Mouse (Mus musculus) macrophage (primary cell): ENCODE measurements around the gene C8g. TPM values are rescaled to one million over a fixed set of nuclear protein-coding genes. Genes with fewer than 3 reads are reported as not detected.

ENCODE experiments used
- polyA plus RNA-seq: library from polyadenylated mRNA; stranded (reverse); fragments of 250-400 nt; gene quantifications from 3 replicates; pipeline ENCODE4 v1.2.4, GENCODE M21; 2018; ENCODE audit warnings: inconsistent platforms

C8g gene
- polyA plus RNA-seq, 1 experiment from 2014 or later, result 0.14 TPM

Other genes starting within 250 kb of the C8g start
- 5.9 to 17.1 TPM (median 12.4 TPM) in 3 replicates for gene Tmem203, start 246.3 kb downstream of the C8g start, polyA plus RNA-seq
- 6.1 to 7.8 TPM (median 6.6 TPM) in 3 replicates for gene Tprn, start 239.1 kb downstream of the C8g start, polyA plus RNA-seq
- 26.0 to 60.7 TPM (median 55.7 TPM) in 3 replicates for gene Ssna1, start 229.3 kb downstream of the C8g start, polyA plus RNA-seq
- 51.0 to 59.8 TPM (median 54.1 TPM) in 3 replicates for gene Anapc2, start 229.2 kb downstream of the C8g start, polyA plus RNA-seq
- not detected in 3 replicates for gene Tmem210, start 213.6 kb downstream of the C8g start, polyA plus RNA-seq
- gene Lrrc26, start 211.8 kb downstream of the C8g start, polyA plus RNA-seq, result not detected in 3 replicates
- not detected in 3 replicates for gene Grin1, start 182.5 kb downstream of the C8g start, polyA plus RNA-seq
- gene Man1b1, start 169.4 kb downstream of the C8g start, polyA plus RNA-seq, result 36.0 to 43.5 TPM (median 43.4 TPM) in 3 replicates
- gene Dpp7, start 145.4 kb downstream of the C8g start, polyA plus RNA-seq, result 101 to 192 TPM (median 107 TPM) in 3 replicates
- 55.8 to 128 TPM (median 119 TPM) in 3 replicates for gene Uap1l1, start 136.0 kb downstream of the C8g start, polyA plus RNA-seq
- gene Sapcd2, start 129.4 kb downstream of the C8g start, polyA plus RNA-seq, result 0.13 to 0.73 TPM in 2 of 3 replicates, not detected in the other
- 0.07 TPM in 1 of 3 replicates, not detected in the others for gene Entpd2, start 105.8 kb downstream of the C8g start, polyA plus RNA-seq
- gene Npdc1, start 102.4 kb downstream of the C8g start, polyA plus RNA-seq, result 1.2 to 2.9 TPM (median 2.5 TPM) in 3 replicates
- gene Fut7, start 78.5 kb downstream of the C8g start, polyA plus RNA-seq, result 1.3 to 2.4 TPM (median 2.2 TPM) in 3 replicates
- 9.5 to 19.7 TPM (median 13.5 TPM) in 3 replicates for gene Abca2, start 73.0 kb downstream of the C8g start, polyA plus RNA-seq
- not detected in 3 replicates for gene Clic3, start 44.9 kb downstream of the C8g start, polyA plus RNA-seq
- gene Paxx, start 40.6 kb downstream of the C8g start, polyA plus RNA-seq, result 6.0 to 12.9 TPM (median 6.4 TPM) in 3 replicates
- gene Ptgds, start 31.7 kb downstream of the C8g start, polyA plus RNA-seq, result not detected in 3 replicates
- gene Lcn12, start 7.8 kb downstream of the C8g start, polyA plus RNA-seq, result not detected in 3 replicates
- 21.9 to 35.3 TPM (median 28.7 TPM) in 3 replicates for gene Fbxw5, start 969 bp downstream of the C8g start, polyA plus RNA-seq
- 6.2 to 13.5 TPM (median 12.4 TPM) in 3 replicates for gene Traf2, start 45.2 kb upstream of the C8g start, polyA plus RNA-seq
- 258 to 279 TPM (median 262 TPM) in 3 replicates for gene Edf1, start 56.1 kb upstream of the C8g start, polyA plus RNA-seq
- 0.04 to 0.60 TPM (median 0.15 TPM) in 3 replicates for gene Mamdc4, start 73.1 kb upstream of the C8g start, polyA plus RNA-seq
- gene Phpt1, start 73.5 kb upstream of the C8g start, polyA plus RNA-seq, result 9.0 to 13.7 TPM (median 13.0 TPM) in 3 replicates
- gene Ajm1, start 80.0 kb upstream of the C8g start, polyA plus RNA-seq, result 0.07 to 0.50 TPM (median 0.26 TPM) in 3 replicates
- gene Rabl6, start 106.8 kb upstream of the C8g start, polyA plus RNA-seq, result 48.4 to 64.3 TPM (median 52.1 TPM) in 3 replicates
- gene Ccdc183, start 116.0 kb upstream of the C8g start, polyA plus RNA-seq, result not detected in 3 replicates
- 22.2 to 28.7 TPM (median 23.3 TPM) in 3 replicates for gene Tmem141, start 120.3 kb upstream of the C8g start, polyA plus RNA-seq
- 12.7 to 19.5 TPM (median 16.6 TPM) in 3 replicates for gene Fcna, start 126.3 kb upstream of the C8g start, polyA plus RNA-seq
- gene Lcn8, start 151.4 kb upstream of the C8g start, polyA plus RNA-seq, result not detected in 3 replicates
- not detected in 3 replicates for gene Lcn5, start 156.2 kb upstream of the C8g start, polyA plus RNA-seq
- not detected in 3 replicates for gene Lcn6, start 175.1 kb upstream of the C8g start, polyA plus RNA-seq
- not detected in 3 replicates for gene Lcn10, start 181.0 kb upstream of the C8g start, polyA plus RNA-seq
- not detected in 3 replicates for gene Obp2a, start 198.3 kb upstream of the C8g start, polyA plus RNA-seq
- gene Bmyc, start 205.0 kb upstream of the C8g start, polyA plus RNA-seq, result 8.6 to 19.6 TPM (median 15.7 TPM) in 3 replicates
- not detected in 3 replicates for gene Obp2b, start 235.3 kb upstream of the C8g start, polyA plus RNA-seq